Mouse (Mus musculus): Measurements from ENCODE around the gene Fubp3.

DNA sequence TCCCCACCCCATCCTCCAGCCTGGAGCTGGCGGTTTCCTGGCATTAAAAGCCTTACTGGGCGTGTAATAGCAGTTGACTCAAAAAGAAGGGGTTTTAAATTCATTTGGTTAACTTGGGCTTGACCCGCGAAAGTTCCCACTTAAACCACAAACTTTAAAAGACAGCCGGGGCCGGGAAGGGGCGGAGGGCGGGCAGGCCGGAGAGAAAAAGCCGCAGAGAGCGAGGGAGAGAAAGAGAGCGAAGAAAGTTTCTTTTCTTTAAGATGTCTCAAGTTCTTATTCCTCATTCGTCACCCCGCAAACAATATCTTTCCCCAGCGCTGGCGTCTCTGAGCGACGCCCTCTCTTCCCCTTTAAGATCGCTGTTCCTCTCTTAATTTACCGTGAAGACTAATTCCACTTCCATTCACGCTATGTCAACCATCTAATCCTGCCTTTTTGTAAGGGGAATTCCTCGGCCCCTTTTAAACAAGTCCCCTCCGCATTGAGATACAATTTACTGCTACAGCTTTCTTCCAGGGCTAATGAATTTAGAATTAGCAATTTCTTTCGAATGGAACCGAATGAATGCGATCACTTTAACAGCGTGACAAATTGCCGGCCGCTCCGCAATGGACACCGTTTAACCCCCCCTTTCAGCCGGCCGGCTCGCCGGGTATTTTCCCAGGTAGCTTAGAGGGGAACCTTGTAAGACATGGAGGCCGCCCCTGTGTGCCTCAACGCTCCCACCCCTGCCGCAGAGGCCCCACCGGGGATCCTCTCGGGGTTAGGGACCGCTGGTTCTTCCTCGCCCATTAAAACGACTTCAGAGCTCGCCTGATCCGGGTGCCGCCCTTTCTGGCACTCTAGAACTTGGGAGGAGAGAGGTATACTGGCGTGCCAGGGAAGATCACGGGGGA lies 68.4 kb downstream of the Fubp3 start:
- no peak for TF ChIP-seq CTCF (IDR thresholded peaks at IDR 0.05; ENCODE audit: low read depth, low read length)
- no peak for TF ChIP-seq POLR2AphosphoS5 (IDR thresholded peaks at IDR 0.05; ENCODE audit: insufficient replicate concordance, low read depth, low read length)
- no peak for TF ChIP-seq GATA1 (IDR thresholded peaks at IDR 0.05; ENCODE audit: borderline replicate concordance, low read length)
- TF ChIP-seq GATA2 (IDR thresholded peaks at IDR 0.05; ENCODE audit: borderline replicate concordance, low read depth, low read length), result no peak
- TF ChIP-seq TAL1 (conservative IDR thresholded peaks at IDR 0.05; ENCODE audit: low read depth, low read length), result no peak

Data from G1E (cell line).